Mouse (Mus musculus): Measurements from ENCODE around the gene Pim1.
A peak's percentile ranks its signal among the peaks of the same experiment; 100 is the strongest.

The Pim1 gene

GRCm38 (mm10) chr17:29465405-29466010 is 25.0 kb upstream of the Pim1 start:
- no peak for DNase-seq (ENCODE audit: low spot score in 2 of 2)

GRCm38 (mm10) chr17:29467030-29467429 is 23.5 kb upstream of the Pim1 start:
- DNase-seq (ENCODE audit: low spot score in 2 of 2), result no peak

GRCm38 (mm10) chr17:29473466-29473865 is 17.1 kb upstream of the Pim1 start:
- DNase-seq (ENCODE audit: low spot score in 2 of 2), result no peak

- no peak for DNase-seq (ENCODE audit: low spot score in 2 of 2)
Observed at GRCm38 (mm10) chr17:29474036-29474435, 16.5 kb upstream of the Pim1 start.

GRCm38 (mm10) chr17:29475142-29475541 is 15.4 kb upstream of the Pim1 start:
- no peak for DNase-seq (ENCODE audit: low spot score in 2 of 2)

GRCm38 (mm10) chr17:29476461-29476860 is 14.1 kb upstream of the Pim1 start:
- no peak for DNase-seq (ENCODE audit: low spot score in 2 of 2)

- DNase-seq (ENCODE audit: low spot score in 2 of 2), result no peak
Observed at GRCm38 (mm10) chr17:29477357-29477756, 13.2 kb upstream of the Pim1 start.

GRCm38 (mm10) chr17:29478271-29478670 is 12.3 kb upstream of the Pim1 start:
- no peak for DNase-seq (ENCODE audit: low spot score in 2 of 2)

GRCm38 (mm10) chr17:29480256-29480655 is 10.3 kb upstream of the Pim1 start:
- DNase-seq (ENCODE audit: low spot score in 2 of 2), result no peak

- DNase-seq (ENCODE audit: low spot score in 2 of 2), result no peak
Observed at GRCm38 (mm10) chr17:29482632-29483031, 7.9 kb upstream of the Pim1 start.

GRCm38 (mm10) chr17:29483282-29483681 is 7.3 kb upstream of the Pim1 start:
- DNase-seq (ENCODE audit: low spot score in 2 of 2), result no peak

GRCm38 (mm10) chr17:29484431-29484830 is 6.1 kb upstream of the Pim1 start:
- no peak for DNase-seq (ENCODE audit: low spot score in 2 of 2)

GRCm38 (mm10) chr17:29485336-29486233 is 5.0 kb upstream of the Pim1 start:
- no peak for DNase-seq (ENCODE audit: low spot score in 2 of 2)

GRCm38 (mm10) chr17:29488257-29488977 is 2.1 kb upstream of the Pim1 start:
- no peak for DNase-seq (ENCODE audit: low spot score in 2 of 2)

- no peak for DNase-seq (ENCODE audit: low spot score in 2 of 2)
Observed at GRCm38 (mm10) chr17:29488978-29489970, 1.3 kb upstream of the Pim1 start.

- DNase-seq (ENCODE audit: low spot score in 2 of 2), result peak; percentile 86 to 94
Observed at GRCm38 (mm10) chr17:29489971-29490712, 411 bp upstream of the Pim1 start.

GRCm38 (mm10) chr17:29491591-29492268 is 1.2 kb downstream of the Pim1 start:
- peak in 1 of 2 experiments; percentile 15 for DNase-seq (ENCODE audit: low spot score in 2 of 2)

GRCm38 (mm10) chr17:29492269-29493191 is 2.0 kb downstream of the Pim1 start:
- DNase-seq (ENCODE audit: low spot score in 2 of 2), result peak in 1 of 2 experiments; percentile 43

- DNase-seq (ENCODE audit: low spot score in 2 of 2), result no peak
Observed at GRCm38 (mm10) chr17:29493461-29493980, 3.0 kb downstream of the Pim1 start.
